22 mouse cellular contexts compared by ENCODE assay signal in the genomic region with DNA sequence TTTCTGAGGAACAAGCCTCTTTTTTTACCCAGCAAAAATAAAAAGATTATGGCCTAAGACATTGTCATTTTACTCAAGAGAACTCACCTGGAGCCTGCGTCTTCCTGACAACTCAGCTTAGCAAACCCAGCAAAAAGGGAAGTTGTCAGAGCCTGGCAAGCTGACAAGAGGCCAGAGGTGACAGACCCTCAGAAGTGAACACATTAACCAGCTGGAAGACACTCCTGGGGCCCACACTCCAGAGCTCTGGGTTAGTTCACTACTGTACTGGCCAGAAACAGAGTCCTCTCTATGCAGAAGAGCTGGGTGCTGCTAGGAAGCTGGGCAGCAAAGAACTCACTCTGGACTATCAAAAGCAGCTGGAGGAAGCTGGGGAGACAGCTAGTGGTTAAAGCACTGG. TPM values are rescaled to one million over a fixed set of nuclear protein-coding genes. Genes with fewer than 3 reads are reported as not detected.
A peak's percentile ranks its signal among the peaks of the same experiment; 100 is the strongest.
DNase-seq lines count a peak whose midpoint lies in the region; ATAC-seq and TF ChIP-seq lines count a peak whose summit lies in the region.
"Had no signal": no experiment of that assay in that cellular context is flagged by ENCODE, and none has a peak within 500 bp of the region (broad histone marks: within the 10 kb centered on the region; RNA-seq: fewer than 3 reads in every experiment).

No protein-coding gene starts in this region.

- WGBS in kidney, embryonic 16.5 days = 70% methylated on average over 1 of the region's 1 CpGs
- WGBS in kidney, embryonic 15.5 days = 72% methylated on average over 1 of the region's 1 CpGs
- WGBS in intestine, embryonic 15.5 days = 82% methylated on average over 1 of the region's 1 CpGs

- ATAC-seq in kidney, embryonic 16.5 days (ENCODE audit: low FRiP score, low TSS enrichment) = no peak
- no peak for ATAC-seq in kidney, embryonic 15.5 days (replicated peaks; ENCODE audit: low FRiP score)
- ATAC-seq in hematopoietic stem cell, adult 5-6 weeks (replicated peaks in 1 of 2; ENCODE audit: insufficient read depth in 1 of 2, low FRiP score in 2 of 2, low TSS enrichment in 1 of 2, low read depth in 1 of 2, poor library complexity in 2 of 2, severe bottlenecking in 2 of 2) = peak; percentile 54 to 80
- no peak for ATAC-seq in intestine, embryonic 15.5 days
- ATAC-seq: hindbrain, embryonic 16.5 days; intestine, postnatal 0 days; midbrain, embryonic 16.5 days; Patski had no signal

- no peak overlapping the region for H3K4me3 ChIP-seq in gastrocnemius, adult 2 months
- H3K4me3 ChIP-seq in kidney, embryonic 16.5 days (ENCODE audit: low read length) = no peak overlapping the region
- no peak overlapping the region for H3K4me3 ChIP-seq in kidney, embryonic 15.5 days (replicated peaks)
- no peak overlapping the region for H3K4me3 ChIP-seq in intestine, embryonic 15.5 days (replicated peaks)
- H3K4me3 ChIP-seq: forebrain, embryonic 12.5 days; limb, embryonic 15.5 days had no signal

- no peak overlapping the region for H3K4me2 ChIP-seq in kidney, embryonic 16.5 days (replicated peaks; ENCODE audit: low read depth, low read length)
- no peak overlapping the region for H3K4me2 ChIP-seq in kidney, embryonic 15.5 days
- H3K4me2 ChIP-seq in intestine, embryonic 15.5 days (replicated peaks) = no peak overlapping the region
- H3K4me2 ChIP-seq: forebrain, embryonic 12.5 days; limb, embryonic 15.5 days had no signal

- no peaks in the 10 kb centered on the region for H3K9me3 ChIP-seq in kidney, embryonic 16.5 days (ENCODE audit: low read length)
- no peaks in the 10 kb centered on the region for H3K9me3 ChIP-seq in kidney, embryonic 15.5 days (replicated peaks)
- no peaks in the 10 kb centered on the region for H3K9me3 ChIP-seq in intestine, embryonic 15.5 days
- H3K9me3 ChIP-seq: forebrain, embryonic 12.5 days; limb, embryonic 15.5 days had no signal

- TF ChIP-seq CTCF in gastrocnemius, adult 2 months (IDR thresholded peaks at IDR 0.05) = no peak

- peaks cover 18% of the 10 kb centered on the region for H3K4me1 ChIP-seq in kidney, embryonic 16.5 days (ENCODE audit: insufficient read depth, low read length)
- H3K4me1 ChIP-seq in kidney, embryonic 15.5 days = peaks cover 23% of the 10 kb centered on the region
- H3K4me1 ChIP-seq in intestine, embryonic 15.5 days (replicated peaks) = 0 out of 2 replicates have a peak, but pooled peaks cover 3% of the 10 kb centered on the region
- H3K4me1 ChIP-seq: forebrain, embryonic 12.5 days; limb, embryonic 15.5 days had no signal

- H3K27ac ChIP-seq in gastrocnemius, adult 2 months = peak overlapping the region; percentile 51
- H3K27ac ChIP-seq in kidney, embryonic 16.5 days (ENCODE audit: low read length) = no peak overlapping the region
- H3K27ac ChIP-seq in kidney, embryonic 15.5 days = no peak overlapping the region
- no peak overlapping the region for H3K27ac ChIP-seq in intestine, embryonic 15.5 days
- H3K27ac ChIP-seq: forebrain, embryonic 12.5 days; limb, embryonic 15.5 days had no signal

- no peaks in the 10 kb centered on the region for H3K27me3 ChIP-seq in kidney, embryonic 16.5 days (ENCODE audit: insufficient read depth, low read length)
- H3K27me3 ChIP-seq in kidney, embryonic 15.5 days = no peaks in the 10 kb centered on the region
- no peaks in the 10 kb centered on the region for H3K27me3 ChIP-seq in intestine, embryonic 15.5 days (replicated peaks)
- H3K27me3 ChIP-seq: forebrain, embryonic 12.5 days; limb, embryonic 15.5 days; Patski had no signal

- DNase-seq in gastrocnemius, adult 2 months = no peak
- DNase-seq in gastrocnemius, postnatal 25 days = no peak
- DNase-seq in B cell, adult 2 months = peak; percentile 3 to 8
- DNase-seq in testis, postnatal 10 days (ENCODE audit: low spot score) = no peak
- DNase-seq: adrenal gland, postnatal 10 days; cerebellum, adult 11-12 months; cerebellum, postnatal 14 days; embryo, embryonic 11 days; lung, adult 2 months; retina, postnatal 1 day had no signal

- H3K9ac ChIP-seq in kidney, embryonic 16.5 days (replicated peaks; ENCODE audit: low read length) = peak overlapping the region; percentile 4; the same call in 1 of the 2 replicates
- H3K9ac ChIP-seq in kidney, embryonic 15.5 days = no peak overlapping the region
- no peak overlapping the region for H3K9ac ChIP-seq in intestine, embryonic 15.5 days
- H3K9ac ChIP-seq: forebrain, embryonic 12.5 days; limb, embryonic 15.5 days had no signal

- peaks cover 43% of the 10 kb centered on the region for H3K36me3 ChIP-seq in kidney, embryonic 16.5 days (ENCODE audit: insufficient read depth, low read length)
- H3K36me3 ChIP-seq in kidney, embryonic 15.5 days = peaks cover 50% of the 10 kb centered on the region
- H3K36me3 ChIP-seq in intestine, embryonic 15.5 days = peaks cover 16% of the 10 kb centered on the region

- intact Hi-C loops in gastrocnemius, adult 2 months (cut with DNase I) = no loop called here

RNA-seq across cellular contexts. Expression of gene Ndufa8, which starts 8.3 kb away (rescaled TPM):
- 100 to 1,000 TPM; 298 to 413 TPM for total RNA-seq in gastrocnemius, adult 2 months (2021)
- 100 to 1,000 TPM; 390 to 396 TPM for total RNA-seq in gastrocnemius, postnatal 25 days (2021)
- polyA plus RNA-seq in kidney, embryonic 16.5 days (2015; fragmentation: Nextera tagmentation; extraction: Ambion mirVana) = 282 and 308 TPM in 2 replicates
- 252 and 254 TPM in 2 replicates for polyA plus RNA-seq in kidney, embryonic 15.5 days (2015; fragmentation: Nextera tagmentation; extraction: Ambion mirVana)
- total RNA-seq in hematopoietic stem cell, adult 5-6 weeks (2017) = 43.2 and 54.3 TPM in 2 replicates
- polyA plus RNA-seq in intestine, embryonic 15.5 days (2015; fragmentation: Nextera tagmentation; extraction: Ambion mirVana) = 288 and 322 TPM in 2 replicates

RNA-seq across cellular contexts. Expression of gene Morn5, which starts 8.4 kb away (rescaled TPM):
- total RNA-seq in gastrocnemius, adult 2 months (2021) = not detected
- not detected for total RNA-seq in gastrocnemius, postnatal 25 days (2021)
- polyA plus RNA-seq in kidney, embryonic 16.5 days (2015; fragmentation: Nextera tagmentation; extraction: Ambion mirVana) = 0.69 and 0.70 TPM in 2 replicates
- polyA plus RNA-seq in kidney, embryonic 15.5 days (2015; fragmentation: Nextera tagmentation; extraction: Ambion mirVana) = 0.40 and 0.91 TPM in 2 replicates
- total RNA-seq in hematopoietic stem cell, adult 5-6 weeks (2017) = not detected in 2 replicates
- 0.21 TPM in 1 of 2 replicates, not detected in the other for polyA plus RNA-seq in intestine, embryonic 15.5 days (2015; fragmentation: Nextera tagmentation; extraction: Ambion mirVana)
- total RNA-seq: adrenal gland, postnatal 10 days; gastrocnemius, postnatal 4 days; heart, postnatal 25 days had no signal
- polyA plus RNA-seq: intestine, postnatal 0 days; limb, embryonic 15.5 days had no signal

Comparison
In these comparisons a context has a peak if more than half of its experiments do, and no peak if none do; other contexts are left out.
1. DNase-seq: peak in B cell, adult 2 months (2 of 2); none in gastrocnemius, adult 2 months (single experiment), gastrocnemius, postnatal 25 days (single experiment) and testis, postnatal 10 days (single experiment).
2. ATAC-seq: peak in hematopoietic stem cell, adult 5-6 weeks (2 of 2); none in kidney, embryonic 16.5 days (single experiment), kidney, embryonic 15.5 days (single experiment) and intestine, embryonic 15.5 days (single experiment).